Mouse (Mus musculus): Measurements from ENCODE around the gene Sult4a1. TPM values are rescaled to one million over a fixed set of nuclear protein-coding genes. Genes with fewer than 3 reads are reported as not detected.

The Sult4a1 gene
- polyA plus RNA-seq, 1 experiment = 0.22 TPM

- no peak for DNase-seq
- Histone ChIP-seq H3K27ac (ENCODE audit: control insufficient read depth, insufficient read depth, low read length) (no peak overlapping the region), H3K36me3 (ENCODE audit: control insufficient read depth, insufficient read depth, low read length) (no peaks in the 10 kb centered on the region), H3K4me1 (replicated peaks; ENCODE audit: control insufficient read depth, insufficient read depth, low read length) (no peaks in the 10 kb centered on the region), H3K4me3 (ENCODE audit: control insufficient read depth, insufficient read depth, low read length) (no peak overlapping the region), H3K27me3 (ENCODE audit: control insufficient read depth, insufficient read depth, low read length) (no peaks in the 10 kb centered on the region)
- TF ChIP-seq POLR2A (IDR thresholded peaks at IDR 0.05; ENCODE audit: control insufficient read depth, extremely low read depth, insufficient read depth, low read length, poor library complexity) (no peak), CTCF (IDR thresholded peaks at IDR 0.05; ENCODE audit: borderline replicate concordance, control insufficient read depth, extremely low read depth, insufficient read depth, low read length, poor library complexity) (no peak)
- WGBS = 68% methylated on average over 4 of the region's 4 CpGs
Measured at GRCm38 (mm10) chr15:84133440-84133839, 27.9 kb upstream of the Sult4a1 start.

- Histone ChIP-seq H3K27me3 (ENCODE audit: control insufficient read depth, insufficient read depth, low read length) (no peaks in the 10 kb centered on the region), H3K4me3 (ENCODE audit: control insufficient read depth, insufficient read depth, low read length) (no peak overlapping the region), H3K4me1 (replicated peaks; ENCODE audit: control insufficient read depth, insufficient read depth, low read length) (no peaks in the 10 kb centered on the region), H3K36me3 (ENCODE audit: control insufficient read depth, insufficient read depth, low read length) (no peaks in the 10 kb centered on the region), H3K27ac (ENCODE audit: control insufficient read depth, insufficient read depth, low read length) (no peak overlapping the region)
- DNase-seq = no peak
- 95% methylated on average over 7 of the region's 7 CpGs for WGBS
- TF ChIP-seq CTCF (IDR thresholded peaks at IDR 0.05; ENCODE audit: borderline replicate concordance, control insufficient read depth, extremely low read depth, insufficient read depth, low read length, poor library complexity) (no peak), POLR2A (IDR thresholded peaks at IDR 0.05; ENCODE audit: control insufficient read depth, extremely low read depth, insufficient read depth, low read length, poor library complexity) (no peak)
Measured at GRCm38 (mm10) chr15:84131971-84132370, 26.4 kb upstream of the Sult4a1 start.

GRCm38 (mm10) chr15:84131096-84131786 lies 25.7 kb upstream of the Sult4a1 start:
- TF ChIP-seq CTCF (IDR thresholded peaks at IDR 0.05; ENCODE audit: borderline replicate concordance, control insufficient read depth, extremely low read depth, insufficient read depth, low read length, poor library complexity) (no peak), POLR2A (IDR thresholded peaks at IDR 0.05; ENCODE audit: control insufficient read depth, extremely low read depth, insufficient read depth, low read length, poor library complexity) (no peak)
- no peak overlapping the region for H3K27ac ChIP-seq (ENCODE audit: control insufficient read depth, insufficient read depth, low read length)
- no peaks in the 10 kb centered on the region for H3K36me3 ChIP-seq (ENCODE audit: control insufficient read depth, insufficient read depth, low read length)
- DNase-seq = no peak
- no peaks in the 10 kb centered on the region for H3K27me3 ChIP-seq (ENCODE audit: control insufficient read depth, insufficient read depth, low read length)
- no peak overlapping the region for H3K4me3 ChIP-seq (ENCODE audit: control insufficient read depth, insufficient read depth, low read length)
- H3K4me1 ChIP-seq (replicated peaks; ENCODE audit: control insufficient read depth, insufficient read depth, low read length) = no peaks in the 10 kb centered on the region
- WGBS = 75% methylated on average over 16 of the region's 16 CpGs

- no peaks in the 10 kb centered on the region for H3K27me3 ChIP-seq (ENCODE audit: control insufficient read depth, insufficient read depth, low read length)
- no peak for DNase-seq
Measured at GRCm38 (mm10) chr15:84126871-84127270, 21.3 kb upstream of the Sult4a1 start.

GRCm38 (mm10) chr15:84126447-84126846 lies 20.9 kb upstream of the Sult4a1 start:
- DNase-seq = no peak
- Histone ChIP-seq H3K36me3 (ENCODE audit: control insufficient read depth, insufficient read depth, low read length) (no peaks in the 10 kb centered on the region), H3K4me3 (ENCODE audit: control insufficient read depth, insufficient read depth, low read length) (no peak overlapping the region), H3K27ac (ENCODE audit: control insufficient read depth, insufficient read depth, low read length) (no peak overlapping the region), H3K4me1 (replicated peaks; ENCODE audit: control insufficient read depth, insufficient read depth, low read length) (no peaks in the 10 kb centered on the region), H3K27me3 (ENCODE audit: control insufficient read depth, insufficient read depth, low read length) (no peaks in the 10 kb centered on the region)
- TF ChIP-seq POLR2A (IDR thresholded peaks at IDR 0.05; ENCODE audit: control insufficient read depth, extremely low read depth, insufficient read depth, low read length, poor library complexity) = no peak
- no peak for TF ChIP-seq CTCF (IDR thresholded peaks at IDR 0.05; ENCODE audit: borderline replicate concordance, control insufficient read depth, extremely low read depth, insufficient read depth, low read length, poor library complexity)
- 7% methylated on average over 4 of the region's 4 CpGs for WGBS

More at GRCm38 (mm10) chr15:84126871-84127270, 21.3 kb upstream of the Sult4a1 start:
- H3K36me3 ChIP-seq (ENCODE audit: control insufficient read depth, insufficient read depth, low read length) = no peaks in the 10 kb centered on the region
- H3K4me3 ChIP-seq (ENCODE audit: control insufficient read depth, insufficient read depth, low read length) = no peak overlapping the region
- 13% methylated on average over 5 of the region's 5 CpGs for WGBS
- TF ChIP-seq POLR2A (IDR thresholded peaks at IDR 0.05; ENCODE audit: control insufficient read depth, extremely low read depth, insufficient read depth, low read length, poor library complexity) (no peak), CTCF (IDR thresholded peaks at IDR 0.05; ENCODE audit: borderline replicate concordance, control insufficient read depth, extremely low read depth, insufficient read depth, low read length, poor library complexity) (no peak)
- no peak overlapping the region for H3K27ac ChIP-seq (ENCODE audit: control insufficient read depth, insufficient read depth, low read length)
- no peaks in the 10 kb centered on the region for H3K4me1 ChIP-seq (replicated peaks; ENCODE audit: control insufficient read depth, insufficient read depth, low read length)

- Histone ChIP-seq H3K4me3 (ENCODE audit: control insufficient read depth, insufficient read depth, low read length) (no peak overlapping the region), H3K4me1 (replicated peaks; ENCODE audit: control insufficient read depth, insufficient read depth, low read length) (no peaks in the 10 kb centered on the region), H3K36me3 (ENCODE audit: control insufficient read depth, insufficient read depth, low read length) (no peaks in the 10 kb centered on the region), H3K27ac (ENCODE audit: control insufficient read depth, insufficient read depth, low read length) (no peak overlapping the region), H3K27me3 (ENCODE audit: control insufficient read depth, insufficient read depth, low read length) (no peaks in the 10 kb centered on the region)
- no peak for DNase-seq
- TF ChIP-seq POLR2A (IDR thresholded peaks at IDR 0.05; ENCODE audit: control insufficient read depth, extremely low read depth, insufficient read depth, low read length, poor library complexity) (no peak), CTCF (IDR thresholded peaks at IDR 0.05; ENCODE audit: borderline replicate concordance, control insufficient read depth, extremely low read depth, insufficient read depth, low read length, poor library complexity) (no peak)
- 88% methylated on average over 7 of the region's 7 CpGs for WGBS
Measured at GRCm38 (mm10) chr15:84124086-84124485, 18.5 kb upstream of the Sult4a1 start.

Measured in thymus, adult 2 months (tissue).